Mouse (Mus musculus): ENCODE measurements around the gene Phospho2.

DNA sequence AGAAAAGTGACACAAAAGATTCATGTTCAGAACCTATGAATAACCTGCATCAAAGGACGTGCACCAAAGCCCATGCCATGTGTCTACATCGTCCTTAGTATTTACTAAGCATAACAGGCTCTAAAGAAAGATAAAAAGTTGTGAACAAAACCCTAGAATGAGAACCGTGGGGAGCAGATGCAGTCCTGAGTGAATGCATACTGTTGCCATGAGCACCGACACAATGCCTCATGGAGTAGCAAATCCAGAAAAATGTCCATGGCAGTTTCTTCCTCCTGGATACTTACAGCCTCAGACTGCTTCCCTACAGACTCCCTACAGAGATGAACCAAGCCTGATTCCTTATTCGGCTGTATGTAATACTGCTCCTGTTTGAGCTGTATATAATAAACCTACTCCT, 28.4 kb upstream of the Phospho2 start:
- TF ChIP-seq CTCF (IDR thresholded peaks at IDR 0.05; ENCODE audit: low read depth) (no peak), EP300 (IDR thresholded peaks at IDR 0.05; ENCODE audit: low read depth) (no peak)

Data from liver, postnatal 0 days (tissue).